In the genomic region with DNA sequence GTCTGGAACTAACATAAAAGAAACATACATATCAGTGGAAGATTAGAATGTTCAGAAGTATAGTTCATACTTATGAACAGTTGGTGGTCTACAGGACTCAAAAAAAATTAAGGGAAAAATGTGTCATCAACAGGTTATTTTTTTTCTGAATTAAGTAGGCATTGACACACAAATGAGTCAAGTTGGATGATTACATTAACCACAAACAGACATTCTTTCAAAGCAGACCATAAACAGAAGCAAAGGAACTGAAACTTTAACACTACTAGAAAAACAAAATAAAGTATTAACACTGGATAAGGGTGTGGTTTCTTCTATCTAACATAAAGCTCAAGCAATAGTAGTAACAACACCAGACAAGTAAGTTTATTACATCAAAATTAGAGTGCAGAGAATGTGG, we compare ENCODE assay signal across 26 mouse cellular contexts. TPM values are rescaled to one million over a fixed set of nuclear protein-coding genes. Genes with fewer than 3 reads are reported as not detected.
"Had no signal": no experiment of that assay in that cellular context is flagged by ENCODE, and none has a peak within 500 bp of the region (broad histone marks: within the 10 kb centered on the region; RNA-seq: fewer than 3 reads in every experiment).

No protein-coding gene starts in this region.

- H3K4me2 ChIP-seq: lung, embryonic 14.5 days; midbrain, embryonic 12.5 days; neural tube, embryonic 13.5 days; neural tube, embryonic 15.5 days had no signal

- H3K4me1 ChIP-seq: midbrain, embryonic 10.5 days; midbrain, embryonic 12.5 days; neural tube, embryonic 13.5 days; neural tube, embryonic 15.5 days had no signal

- H3K36me3 ChIP-seq: midbrain, embryonic 10.5 days; midbrain, embryonic 12.5 days; neural tube, embryonic 13.5 days; neural tube, embryonic 15.5 days had no signal

- H3K9ac ChIP-seq: lung, embryonic 14.5 days; midbrain, embryonic 12.5 days; neural tube, embryonic 13.5 days; neural tube, embryonic 15.5 days had no signal

- H3K27ac ChIP-seq: midbrain, embryonic 10.5 days; midbrain, embryonic 12.5 days; neural tube, embryonic 13.5 days; neural tube, embryonic 15.5 days had no signal

- H3K27me3 ChIP-seq: midbrain, embryonic 12.5 days; neural tube, embryonic 13.5 days; neural tube, embryonic 15.5 days had no signal

- ATAC-seq: midbrain, embryonic 16.5 days had no signal

- H3K4me3 ChIP-seq: midbrain, embryonic 10.5 days; midbrain, embryonic 12.5 days; myocyte; neural tube, embryonic 13.5 days; neural tube, embryonic 15.5 days had no signal

- DNase-seq: lung, adult 18-20 months; lung, embryonic 14.5 days; lung, postnatal 10 days; lung, postnatal 4 days; midbrain, embryonic 14.5 days; retina, postnatal 1 day; right cerebral cortex, adult 18-20 months; right cerebral cortex, postnatal 25 days; right cerebral cortex, postnatal 4 days; spleen, adult 18-20 months; thymus, adult 18-20 months; thymus, postnatal 14 days; thymus, postnatal 36 days had no signal

- H3K9me3 ChIP-seq: midbrain, embryonic 10.5 days; midbrain, embryonic 12.5 days; neural tube, embryonic 13.5 days; neural tube, embryonic 15.5 days had no signal

RNA-seq across cellular contexts. Expression of a gene that starts 59.7 kb away (rescaled TPM):
- total RNA-seq: megakaryocyte-erythroid progenitor cell, adult 5-6 weeks had no signal
- polyA plus RNA-seq: lung, embryonic 14.5 days; lung, embryonic 16.5 days; midbrain, embryonic 10.5 days; midbrain, embryonic 12.5 days; midbrain, embryonic 14.5 days; midbrain, embryonic 16.5 days; neural tube, embryonic 11.5 days; neural tube, embryonic 13.5 days; neural tube, embryonic 15.5 days; small intestine, adult 2 months; stomach, embryonic 14.5 days; stomach, embryonic 16.5 days; thymus, postnatal 0 days had no signal
